Mouse (Mus musculus) spleen, postnatal 0 days (tissue): Measurements from ENCODE around the gene Atp13a5. TPM values are rescaled to one million over a fixed set of nuclear protein-coding genes. Genes with fewer than 3 reads are reported as not detected.

Experiments
- polyA plus RNA-seq: library from polyadenylated mRNA; unstranded; fragments of >200 nt; fragmentation: Nextera tagmentation; extraction: Ambion mirVana; gene quantifications from 2 replicates; pipeline ENCODE4 v1.2.1, GENCODE M21; 2015

Atp13a5 gene
- not detected in 2 replicates for polyA plus RNA-seq

DNA sequence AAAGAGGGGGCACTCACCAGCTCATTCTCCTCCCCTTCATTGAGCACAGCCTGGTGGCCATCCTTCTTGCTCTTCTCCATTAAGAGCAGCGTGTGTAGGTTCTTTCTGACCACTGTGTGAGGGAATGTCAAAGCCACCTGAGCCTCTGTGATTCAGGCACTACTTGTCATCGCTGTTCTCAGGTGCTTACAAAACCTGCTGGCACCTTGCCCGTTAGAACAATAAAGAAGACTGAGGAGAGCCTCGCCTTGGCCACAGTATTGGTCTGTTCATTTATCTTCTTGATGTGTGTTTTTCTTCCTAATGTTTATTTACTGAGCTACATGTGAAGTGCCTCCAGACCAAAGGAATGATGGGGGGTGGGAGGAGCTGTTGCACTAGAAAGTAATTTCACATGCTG lies at the start of gene Atp13a5:
TSS of gene Atp13a5 (minus strand) at position 275 of the 400 bp plus-strand sequence.

DNA sequence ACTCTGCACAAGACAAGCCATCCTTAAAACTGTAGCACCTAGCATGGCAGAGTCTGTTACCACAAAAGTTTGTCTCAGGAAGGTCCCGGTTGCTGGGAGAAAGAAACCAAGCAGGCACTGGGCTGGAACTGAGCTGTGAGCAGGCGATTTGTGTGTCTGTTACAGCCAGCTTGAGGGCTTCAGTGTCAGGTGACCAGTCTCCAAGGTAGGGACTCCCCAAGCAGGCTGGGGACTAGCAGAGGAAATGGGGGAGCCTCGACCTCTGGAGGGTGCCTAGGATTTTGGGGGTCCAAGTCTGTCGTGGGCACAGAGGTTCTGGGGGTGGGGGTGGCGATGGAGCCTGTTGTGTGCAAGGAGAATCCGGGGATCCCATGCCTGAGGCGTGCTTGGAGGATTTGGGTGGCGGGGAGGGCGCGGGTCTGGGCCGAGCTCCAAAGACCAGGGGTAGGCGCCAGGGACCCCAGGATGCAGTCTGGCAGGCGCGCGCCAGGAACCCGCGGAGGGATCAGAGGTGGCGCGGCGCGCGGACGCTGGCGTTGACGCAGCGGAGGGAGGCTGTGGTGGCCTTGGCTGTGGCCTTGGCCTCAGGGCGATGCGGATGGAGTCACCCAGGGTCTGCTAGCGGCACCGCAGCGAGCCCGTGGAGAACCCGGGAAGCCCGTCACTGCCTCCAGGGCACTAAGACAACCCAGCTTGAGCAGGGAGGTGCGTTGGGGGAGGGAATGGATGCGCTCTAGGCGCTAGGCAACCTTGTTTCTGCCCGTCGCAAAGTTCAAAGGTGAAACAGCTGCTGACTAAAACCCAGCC lies 168.7 kb downstream of the Atp13a5 start, which contains the start of gene Hrasls:
TSS of gene Hrasls (plus strand) at position 91 of the 807 bp plus-strand sequence.

Other genes with a start within 250 kb of the Atp13a5 start
- not detected in 2 replicates for gene Hrasls, start 169.0 kb downstream of the Atp13a5 start, polyA plus RNA-seq
- gene Atp13a4, start 166.1 kb upstream of the Atp13a5 start, polyA plus RNA-seq: not detected in 2 replicates
- gene Opa1, start 200.6 kb upstream of the Atp13a5 start, polyA plus RNA-seq: 16.8 and 17.2 TPM in 2 replicates